Mouse (Mus musculus): ENCODE data around the gene Raet1e.
"Not testable (repeated sequence)": the region's sequence is repeated elsewhere in the genome, so short reads cannot be mapped to it uniquely, and the experiment has no call there.

DNA sequence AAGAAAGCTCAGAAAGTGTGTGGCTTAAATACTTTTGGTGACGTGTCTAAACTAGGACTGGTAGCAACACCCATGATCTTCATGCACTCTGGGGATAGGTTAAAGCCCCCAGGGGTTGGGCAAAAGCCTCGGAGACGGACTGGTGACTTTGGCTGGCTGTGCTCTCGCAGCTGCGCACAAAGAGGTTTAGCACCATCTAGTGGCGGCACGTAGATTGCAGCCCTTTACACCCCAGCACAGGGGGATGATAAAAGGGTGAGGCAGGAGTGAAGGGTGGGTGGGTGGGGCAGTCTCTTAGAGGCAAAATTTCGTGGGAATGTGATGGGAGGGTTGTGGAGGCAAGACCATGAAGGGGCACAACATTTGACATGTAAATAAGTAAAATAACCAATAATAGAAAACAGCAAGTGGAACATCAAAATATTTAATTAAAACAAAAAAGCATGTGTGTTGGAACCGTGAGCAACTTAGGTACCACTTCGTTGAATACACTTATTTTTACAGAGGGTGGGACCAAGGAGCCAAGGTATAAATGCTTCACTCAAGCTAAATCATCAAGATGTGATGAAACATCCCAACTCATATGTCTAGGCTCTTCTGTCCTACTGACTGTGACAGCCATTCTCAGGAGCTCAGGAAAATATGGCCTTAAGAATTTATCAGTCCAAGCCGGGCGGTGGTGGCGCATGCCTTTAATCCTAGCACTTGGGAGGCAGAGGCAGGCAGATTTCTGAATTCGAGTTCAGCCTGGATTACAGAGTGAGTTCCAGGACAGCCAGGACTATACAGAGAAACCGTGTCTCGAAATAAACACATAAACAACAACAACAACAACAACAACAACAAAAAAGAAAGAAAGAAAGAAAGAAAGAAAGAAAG, 5.6 kb downstream of the Raet1e start:
- not testable (repeated sequence) for TF ChIP-seq POLR2A (IDR thresholded peaks at IDR 0.05; ENCODE audit: extremely low read depth, insufficient read depth, low read length)
- peak; percentile 34; the same call in 1 of the 2 replicates for TF ChIP-seq CTCF (IDR thresholded peaks at IDR 0.05; ENCODE audit: extremely low read depth, insufficient read depth, low read length)

Data from cortical plate, adult 2 months (tissue).